Mouse (Mus musculus): ENCODE data around the gene Gm20518. TPM values are rescaled to one million over a fixed set of nuclear protein-coding genes. Genes with fewer than 3 reads are reported as not detected.

Gm20518 gene
- total RNA-seq (2014; rRNA removed) (0.07 and 0.09 TPM in 2 replicates), polyA plus RNA-seq (2012; rRNA removed) (0.17 and 0.34 TPM in 2 replicates)

DNA sequence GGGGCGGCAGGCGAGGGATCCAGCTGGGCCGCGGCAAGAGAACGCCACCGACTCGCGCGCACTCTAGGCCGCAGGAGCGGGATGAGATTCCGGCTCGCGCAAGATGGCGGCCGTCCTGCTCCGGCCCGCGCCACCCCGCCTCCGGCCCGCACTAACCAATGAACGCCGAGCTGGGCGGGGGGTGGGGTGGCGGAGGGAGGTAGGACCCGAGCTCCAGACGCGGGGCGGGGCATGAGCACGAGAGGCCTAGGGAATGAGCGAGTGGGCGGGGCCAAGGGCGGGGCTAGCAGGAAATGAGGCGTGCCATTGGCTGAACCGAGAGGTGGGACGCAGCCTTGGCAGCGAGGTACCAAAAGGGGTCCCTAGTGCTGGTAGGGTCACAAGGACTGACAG is at the start of gene Gm20518:
Gene Gm20518, minus strand, starts transcription at position 105 of the 393 bp plus-strand sequence.
- Histone ChIP-seq H3K27ac (replicated peaks; ENCODE audit: insufficient read depth, low read depth, low read length) (peak within 1 kb of the TSS; percentile 90), H3K79me2 (ENCODE audit: control insufficient read depth, insufficient read depth, low read length) (peaks cover 23% of the 10 kb centered on the region; the same call in 1 of the 2 replicates), H3K9ac (ENCODE audit: low read depth, low read length) (peak within 1 kb of the TSS; percentile 92), H3K4me1 (ENCODE audit: control insufficient read depth, insufficient read depth, low read length) (peaks cover 13% of the 10 kb centered on the region), H3K36me3 (ENCODE audit: control insufficient read depth, insufficient read depth, low read length) (no peaks in the 10 kb centered on the region), H3K4me3 (ENCODE audit: insufficient read depth, low read depth, low read length) (peak within 1 kb of the TSS; percentile 84), H3K27me3 (ENCODE audit: control insufficient read depth, insufficient read depth, low read length) (no peaks in the 10 kb centered on the region)
- peak; percentile 86 for TF ChIP-seq POLR2A (IDR thresholded peaks at IDR 0.05; ENCODE audit: extremely low read depth, insufficient read depth, low read length)
- no peak for TF ChIP-seq CTCF (IDR thresholded peaks at IDR 0.05; ENCODE audit: low read depth, low read length)
- WGBS = under 1% methylated on average over 38 of the region's 38 CpGs
- peak; percentile 78 for DNase-seq (ENCODE audit: extremely low read depth, low read depth, low spot score)

DNA sequence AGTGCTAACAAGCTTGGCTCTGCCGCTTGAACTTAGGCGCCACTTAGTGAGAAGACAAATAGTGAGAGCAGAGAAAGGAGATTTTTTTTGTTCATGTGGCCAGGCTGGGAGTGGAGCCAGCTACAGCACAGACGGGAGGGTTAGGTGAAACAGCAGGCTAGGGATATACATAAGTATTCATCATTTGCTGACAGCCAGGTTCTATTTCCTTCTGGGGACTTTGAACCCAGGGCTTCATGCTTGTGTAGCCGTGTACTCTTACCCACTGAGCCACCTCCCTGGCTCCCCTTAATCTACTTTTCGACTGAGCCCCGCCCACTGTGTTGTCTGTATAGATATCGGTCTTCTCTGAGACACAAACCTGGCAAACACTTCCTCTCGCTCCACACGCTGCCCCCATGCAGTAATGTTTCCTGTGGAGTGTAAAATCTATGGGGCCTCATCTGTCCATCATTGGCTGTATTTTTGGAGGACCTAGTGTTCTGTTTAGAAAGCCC is 47.8 kb upstream of the Gm20518 start:
- Histone ChIP-seq H3K27me3 (ENCODE audit: control insufficient read depth, insufficient read depth, low read length) (no peaks in the 10 kb centered on the region), H3K36me3 (ENCODE audit: control insufficient read depth, insufficient read depth, low read length) (no peaks in the 10 kb centered on the region), H3K9ac (ENCODE audit: low read depth, low read length) (no peak overlapping the region), H3K27ac (replicated peaks; ENCODE audit: insufficient read depth, low read depth, low read length) (no peak overlapping the region), H3K4me3 (ENCODE audit: insufficient read depth, low read depth, low read length) (no peak overlapping the region), H3K79me2 (ENCODE audit: control insufficient read depth, insufficient read depth, low read length) (no peaks in the 10 kb centered on the region), H3K4me1 (ENCODE audit: control insufficient read depth, insufficient read depth, low read length) (no peaks in the 10 kb centered on the region)
- TF ChIP-seq CTCF (IDR thresholded peaks at IDR 0.05; ENCODE audit: low read depth, low read length) = no peak
- no peak for TF ChIP-seq POLR2A (IDR thresholded peaks at IDR 0.05; ENCODE audit: extremely low read depth, insufficient read depth, low read length)
- 37% methylated on average over 9 of the region's 9 CpGs for WGBS
- DNase-seq (ENCODE audit: extremely low read depth, low read depth, low spot score) = no peak

DNA sequence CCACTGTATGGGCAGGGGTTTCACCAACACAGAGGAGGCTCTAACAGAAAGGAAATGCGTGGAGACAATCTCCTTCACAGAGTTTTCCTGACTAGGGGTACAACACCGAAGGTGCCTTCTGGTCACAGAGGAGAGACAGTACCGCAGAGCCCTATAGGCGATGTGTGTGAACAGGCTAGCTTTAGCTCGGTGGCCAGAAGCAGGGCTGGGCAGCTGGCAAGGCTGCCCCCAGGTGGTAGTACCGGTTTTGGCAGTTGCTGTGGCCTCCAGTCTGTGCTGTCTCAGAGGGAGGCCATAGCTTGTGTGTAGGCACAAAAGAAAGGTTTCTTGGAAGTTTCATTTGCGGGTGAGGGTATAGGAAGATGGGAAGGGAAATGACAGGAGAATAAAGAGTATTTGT is 47.4 kb upstream of the Gm20518 start:
- peak; percentile 60 for DNase-seq (ENCODE audit: extremely low read depth, low read depth, low spot score)
- no peaks in the 10 kb centered on the region for H3K79me2 ChIP-seq (ENCODE audit: control insufficient read depth, insufficient read depth, low read length)
- H3K4me3 ChIP-seq (ENCODE audit: insufficient read depth, low read depth, low read length) = no peak overlapping the region
- WGBS = 6% methylated on average over 7 of the region's 7 CpGs
- no peak overlapping the region for H3K9ac ChIP-seq (ENCODE audit: low read depth, low read length)
- H3K27me3 ChIP-seq (ENCODE audit: control insufficient read depth, insufficient read depth, low read length) = no peaks in the 10 kb centered on the region
- H3K27ac ChIP-seq (replicated peaks; ENCODE audit: insufficient read depth, low read depth, low read length) = no peak overlapping the region
- H3K36me3 ChIP-seq (ENCODE audit: control insufficient read depth, insufficient read depth, low read length) = no peaks in the 10 kb centered on the region
- H3K4me1 ChIP-seq (ENCODE audit: control insufficient read depth, insufficient read depth, low read length) = no peaks in the 10 kb centered on the region
- TF ChIP-seq POLR2A (IDR thresholded peaks at IDR 0.05; ENCODE audit: extremely low read depth, insufficient read depth, low read length) = no peak
- TF ChIP-seq CTCF (IDR thresholded peaks at IDR 0.05; ENCODE audit: low read depth, low read length) = peak; percentile 96

DNA sequence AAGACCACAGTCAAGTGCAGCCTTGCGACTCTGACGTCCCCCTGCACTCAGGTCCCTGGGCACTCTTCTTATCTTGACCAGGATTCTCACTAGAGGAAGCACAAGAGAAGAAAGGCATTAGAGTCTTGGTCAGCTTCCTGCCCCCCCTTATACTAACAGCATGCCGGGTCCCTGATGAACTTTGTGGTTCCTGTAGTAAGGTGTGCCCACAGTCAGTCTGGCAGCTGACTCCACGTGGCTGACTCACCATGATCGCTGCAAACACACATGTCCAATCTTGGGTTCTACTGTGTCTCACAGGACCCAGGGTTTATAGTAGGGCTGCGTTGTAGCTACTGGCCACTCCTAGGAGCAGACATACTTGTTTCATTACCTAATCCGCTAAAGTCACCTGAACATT is 46.7 kb upstream of the Gm20518 start:
- H3K36me3 ChIP-seq (ENCODE audit: control insufficient read depth, insufficient read depth, low read length) = no peaks in the 10 kb centered on the region
- H3K27ac ChIP-seq (replicated peaks; ENCODE audit: insufficient read depth, low read depth, low read length) = no peak overlapping the region
- H3K27me3 ChIP-seq (ENCODE audit: control insufficient read depth, insufficient read depth, low read length) = no peaks in the 10 kb centered on the region
- 61% methylated on average over 7 of the region's 7 CpGs for WGBS
- H3K79me2 ChIP-seq (ENCODE audit: control insufficient read depth, insufficient read depth, low read length) = no peaks in the 10 kb centered on the region
- H3K4me3 ChIP-seq (ENCODE audit: insufficient read depth, low read depth, low read length) = no peak overlapping the region
- no peak overlapping the region for H3K9ac ChIP-seq (ENCODE audit: low read depth, low read length)
- no peak for DNase-seq (ENCODE audit: extremely low read depth, low read depth, low spot score)
- TF ChIP-seq POLR2A (IDR thresholded peaks at IDR 0.05; ENCODE audit: extremely low read depth, insufficient read depth, low read length) = no peak
- no peak for TF ChIP-seq CTCF (IDR thresholded peaks at IDR 0.05; ENCODE audit: low read depth, low read length)
- no peaks in the 10 kb centered on the region for H3K4me1 ChIP-seq (ENCODE audit: control insufficient read depth, insufficient read depth, low read length)

DNA sequence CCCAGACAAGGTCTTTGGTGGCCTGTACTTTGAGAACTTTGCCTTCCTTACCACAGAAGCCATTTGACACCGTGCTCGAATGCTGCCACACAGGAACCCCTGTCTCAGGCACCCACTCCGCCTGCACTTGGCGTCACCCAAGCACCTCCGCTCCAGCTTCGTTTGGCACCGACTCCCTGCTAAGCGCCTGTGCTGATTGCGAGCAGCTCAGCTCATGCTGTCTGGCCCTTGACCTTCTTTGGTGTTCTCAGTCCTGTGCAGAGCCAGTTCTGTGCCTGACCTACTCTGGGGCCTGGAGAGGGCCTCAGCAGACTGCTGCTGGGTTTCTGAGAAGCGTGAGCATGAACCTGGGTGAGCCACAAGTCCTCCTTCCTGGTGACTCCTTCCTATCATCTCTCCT is 45.3 kb upstream of the Gm20518 start:
- H3K9ac ChIP-seq (ENCODE audit: low read depth, low read length) = no peak overlapping the region
- no peak overlapping the region for H3K4me3 ChIP-seq (ENCODE audit: insufficient read depth, low read depth, low read length)
- no peak for DNase-seq (ENCODE audit: extremely low read depth, low read depth, low spot score)
- no peaks in the 10 kb centered on the region for H3K4me1 ChIP-seq (ENCODE audit: control insufficient read depth, insufficient read depth, low read length)
- H3K27ac ChIP-seq (replicated peaks; ENCODE audit: insufficient read depth, low read depth, low read length) = no peak overlapping the region
- TF ChIP-seq CTCF (IDR thresholded peaks at IDR 0.05; ENCODE audit: low read depth, low read length) = no peak
- TF ChIP-seq POLR2A (IDR thresholded peaks at IDR 0.05; ENCODE audit: extremely low read depth, insufficient read depth, low read length) = no peak
- H3K79me2 ChIP-seq (ENCODE audit: control insufficient read depth, insufficient read depth, low read length) = no peaks in the 10 kb centered on the region
- no peaks in the 10 kb centered on the region for H3K27me3 ChIP-seq (ENCODE audit: control insufficient read depth, insufficient read depth, low read length)
- WGBS = 83% methylated on average over 10 of the region's 10 CpGs
- no peaks in the 10 kb centered on the region for H3K36me3 ChIP-seq (ENCODE audit: control insufficient read depth, insufficient read depth, low read length)

- H3K36me3 ChIP-seq (ENCODE audit: control insufficient read depth, insufficient read depth, low read length) = no peaks in the 10 kb centered on the region
- H3K79me2 ChIP-seq (ENCODE audit: control insufficient read depth, insufficient read depth, low read length) = no peaks in the 10 kb centered on the region
- DNase-seq (ENCODE audit: extremely low read depth, low read depth, low spot score) = no peak
- H3K9ac ChIP-seq (ENCODE audit: low read depth, low read length) = no peak overlapping the region
- no peaks in the 10 kb centered on the region; the same call in 1 of the 2 replicates for H3K4me1 ChIP-seq (ENCODE audit: control insufficient read depth, insufficient read depth, low read length)
- no peaks in the 10 kb centered on the region for H3K27me3 ChIP-seq (ENCODE audit: control insufficient read depth, insufficient read depth, low read length)
- no peak overlapping the region for H3K4me3 ChIP-seq (ENCODE audit: insufficient read depth, low read depth, low read length)
- H3K27ac ChIP-seq (replicated peaks; ENCODE audit: insufficient read depth, low read depth, low read length) = no peak overlapping the region
- 45% methylated on average over 3 of the region's 3 CpGs for WGBS
- TF ChIP-seq CTCF (IDR thresholded peaks at IDR 0.05; ENCODE audit: low read depth, low read length) (no peak), POLR2A (IDR thresholded peaks at IDR 0.05; ENCODE audit: extremely low read depth, insufficient read depth, low read length) (no peak)
Observed at GRCm38 (mm10) chr16:17934445-17934910, 43.0 kb upstream of the Gm20518 start.
